Mouse (Mus musculus) heart, adult 2 months (tissue): ENCODE data around the gene Hdlbp.
A peak's percentile ranks its signal among the peaks of the same experiment; 100 is the strongest.

Source experiments
- CTCF ChIP-seq: fragments of 200-600 bp; IDR thresholded peaks from 2 replicates; pipeline ENCODE4 v1.8.1; 2022; ENCODE audit warnings: antibody characterized with exemption, mild to moderate bottlenecking, moderate library complexity
- EP300 ChIP-seq: fragments of 200-500 bp; IDR thresholded peaks from 2 replicates; pipeline ENCODE4 v1.6.1; 2011; ENCODE audit warnings: low read depth, low read length, control low read depth; ENCODE audit not compliant: insufficient read depth
- POLR2A ChIP-seq: fragments of 200-500 bp; IDR thresholded peaks from 2 replicates; pipeline ENCODE4 v1.6.1; 2011; ENCODE audit warnings: mild to moderate bottlenecking, low read depth, low read length, control low read depth; ENCODE audit not compliant: insufficient read depth

DNA sequence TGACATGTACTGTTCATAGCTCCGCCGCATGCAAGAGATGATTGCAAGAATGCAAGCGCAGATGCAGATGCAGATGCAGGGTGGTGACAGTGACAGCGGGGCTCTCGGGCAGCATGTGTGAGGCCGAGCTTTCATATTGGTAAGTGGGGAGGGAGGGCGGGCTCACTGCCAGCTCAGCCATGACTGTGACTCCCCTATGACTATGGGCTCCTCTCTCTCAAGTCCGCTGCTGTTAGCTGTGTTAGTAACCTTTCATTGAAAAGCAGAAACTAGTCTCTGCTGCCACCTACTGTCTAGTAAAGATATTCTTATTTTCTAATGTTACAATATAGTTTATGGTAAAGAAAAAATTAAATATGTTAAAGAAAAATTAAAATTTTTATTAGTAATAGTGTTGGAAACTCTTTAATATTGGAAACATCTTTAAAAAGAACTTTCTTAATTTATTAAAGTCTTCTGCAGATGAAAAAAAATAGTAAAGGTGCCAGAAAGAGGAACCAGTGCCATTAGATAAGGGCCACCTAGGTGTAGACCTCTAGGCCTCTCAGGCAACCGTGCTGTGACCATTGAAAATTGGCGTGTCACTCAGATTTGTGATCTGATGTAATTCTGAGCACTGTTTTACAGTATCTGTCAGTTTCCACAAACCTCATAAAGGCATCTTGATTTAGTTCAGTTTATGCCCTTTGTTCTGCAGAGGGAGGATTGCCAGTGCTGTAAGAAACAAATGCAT lies 28.5 kb upstream of the Hdlbp start:
- peak; percentile 79 for TF ChIP-seq CTCF
- no peak for TF ChIP-seq POLR2A
- no peak for TF ChIP-seq EP300
